Mouse (Mus musculus): ENCODE data around the gene Agtr1a. TPM values are rescaled to one million over a fixed set of nuclear protein-coding genes. Genes with fewer than 3 reads are reported as not detected.

The Agtr1a gene
- polyA plus RNA-seq, 1 experiment from 2014 or later: 1.6 TPM

GRCm38 (mm10) chr13:30365378-30365777 lies 29.1 kb downstream of the Agtr1a start:
- DNase-seq (ENCODE audit: low spot score): no peak
- no peak overlapping the region for H3K9ac ChIP-seq (ENCODE audit: low read length)
- no peak for TF ChIP-seq EP300 (optimal IDR thresholded peaks at IDR 0.05)
- TF ChIP-seq CTCF (IDR thresholded peaks at IDR 0.05; ENCODE audit: low read depth): no peak
- no peaks in the 10 kb centered on the region for H3K27me3 ChIP-seq (ENCODE audit: control insufficient read depth, insufficient read depth, low read length)
- no peak overlapping the region for H3K4me3 ChIP-seq (ENCODE audit: low read depth, low read length)
- no peaks in the 10 kb centered on the region for H3K36me3 ChIP-seq (ENCODE audit: control insufficient read depth, insufficient read depth, low read length)
- WGBS: 55% methylated on average over 2 of the region's 2 CpGs
- no peak overlapping the region for H3K4me2 ChIP-seq (replicated peaks; ENCODE audit: low read depth)
- no peaks in the 10 kb centered on the region for H3K4me1 ChIP-seq (replicated peaks; ENCODE audit: control insufficient read depth, insufficient read depth)
- H3K9me3 ChIP-seq (ENCODE audit: control insufficient read depth, low read length): no peaks in the 10 kb centered on the region
- ATAC-seq (ENCODE audit: low FRiP score, low TSS enrichment): no peak
- H3K27ac ChIP-seq (replicated peaks): no peak overlapping the region

GRCm38 (mm10) chr13:30368116-30368515 lies 31.9 kb downstream of the Agtr1a start:
- H3K9me3 ChIP-seq (ENCODE audit: control insufficient read depth, low read length): no peaks in the 10 kb centered on the region
- no peak overlapping the region for H3K4me3 ChIP-seq (ENCODE audit: low read depth, low read length)
- WGBS: 31% methylated on average over 8 of the region's 8 CpGs
- no peak overlapping the region for H3K4me2 ChIP-seq (replicated peaks; ENCODE audit: low read depth)
- H3K9ac ChIP-seq (ENCODE audit: low read length): no peak overlapping the region
- no peaks in the 10 kb centered on the region for H3K36me3 ChIP-seq (ENCODE audit: control insufficient read depth, insufficient read depth, low read length)
- H3K27me3 ChIP-seq (ENCODE audit: control insufficient read depth, insufficient read depth, low read length): no peaks in the 10 kb centered on the region
- ATAC-seq (ENCODE audit: low FRiP score, low TSS enrichment) (no peak), DNase-seq (ENCODE audit: low spot score) (no peak)
- no peaks in the 10 kb centered on the region for H3K4me1 ChIP-seq (replicated peaks; ENCODE audit: control insufficient read depth, insufficient read depth)
- no peak overlapping the region for H3K27ac ChIP-seq (replicated peaks)
- TF ChIP-seq CTCF (IDR thresholded peaks at IDR 0.05; ENCODE audit: low read depth) (no peak), EP300 (optimal IDR thresholded peaks at IDR 0.05) (no peak)

GRCm38 (mm10) chr13:30368746-30369145 lies 32.5 kb downstream of the Agtr1a start:
- Histone ChIP-seq H3K4me3 (ENCODE audit: low read depth, low read length) (no peak overlapping the region), H3K36me3 (ENCODE audit: control insufficient read depth, insufficient read depth, low read length) (no peaks in the 10 kb centered on the region), H3K9ac (ENCODE audit: low read length) (no peak overlapping the region), H3K27me3 (ENCODE audit: control insufficient read depth, insufficient read depth, low read length) (no peaks in the 10 kb centered on the region), H3K4me1 (replicated peaks; ENCODE audit: control insufficient read depth, insufficient read depth) (no peaks in the 10 kb centered on the region), H3K9me3 (ENCODE audit: control insufficient read depth, low read length) (no peaks in the 10 kb centered on the region), H3K27ac (replicated peaks) (no peak overlapping the region), H3K4me2 (replicated peaks; ENCODE audit: low read depth) (no peak overlapping the region)
- TF ChIP-seq CTCF (IDR thresholded peaks at IDR 0.05; ENCODE audit: low read depth): no peak
- no peak for TF ChIP-seq EP300 (optimal IDR thresholded peaks at IDR 0.05)
- whole genome bisulfite sequencing: 43% methylated on average over 2 of the region's 2 CpGs
- DNase-seq (ENCODE audit: low spot score) (no peak), ATAC-seq (ENCODE audit: low FRiP score, low TSS enrichment) (no peak)

GRCm38 (mm10) chr13:30378868-30379267 lies 42.6 kb downstream of the Agtr1a start:
- ATAC-seq (ENCODE audit: low FRiP score, low TSS enrichment) (no peak), DNase-seq (ENCODE audit: low spot score) (no peak)
- TF ChIP-seq CTCF (IDR thresholded peaks at IDR 0.05; ENCODE audit: low read depth) (no peak), EP300 (optimal IDR thresholded peaks at IDR 0.05) (no peak)
- no peaks in the 10 kb centered on the region for H3K9me3 ChIP-seq (ENCODE audit: control insufficient read depth, low read length)
- no peak overlapping the region for H3K27ac ChIP-seq (replicated peaks)
- WGBS: 84% methylated on average over 5 of the region's 5 CpGs
- H3K4me1 ChIP-seq (replicated peaks; ENCODE audit: control insufficient read depth, insufficient read depth): no peaks in the 10 kb centered on the region
- H3K4me3 ChIP-seq (ENCODE audit: low read depth, low read length): no peak overlapping the region
- H3K9ac ChIP-seq (ENCODE audit: low read length): no peak overlapping the region
- H3K4me2 ChIP-seq (replicated peaks; ENCODE audit: low read depth): no peak overlapping the region
- no peaks in the 10 kb centered on the region for H3K36me3 ChIP-seq (ENCODE audit: control insufficient read depth, insufficient read depth, low read length)
- no peaks in the 10 kb centered on the region for H3K27me3 ChIP-seq (ENCODE audit: control insufficient read depth, insufficient read depth, low read length)

GRCm38 (mm10) chr13:30385183-30385582 lies 48.9 kb downstream of the Agtr1a start:
- Histone ChIP-seq H3K4me3 (ENCODE audit: low read depth, low read length) (no peak overlapping the region), H3K4me1 (replicated peaks; ENCODE audit: control insufficient read depth, insufficient read depth) (no peaks in the 10 kb centered on the region), H3K4me2 (replicated peaks; ENCODE audit: low read depth) (no peak overlapping the region), H3K9me3 (ENCODE audit: control insufficient read depth, low read length) (no peaks in the 10 kb centered on the region), H3K27ac (replicated peaks) (no peak overlapping the region), H3K9ac (ENCODE audit: low read length) (no peak overlapping the region), H3K36me3 (ENCODE audit: control insufficient read depth, insufficient read depth, low read length) (no peaks in the 10 kb centered on the region), H3K27me3 (ENCODE audit: control insufficient read depth, insufficient read depth, low read length) (no peaks in the 10 kb centered on the region)
- 80% methylated on average over 6 of the region's 6 CpGs for WGBS
- no peak for DNase-seq (ENCODE audit: low spot score)
- TF ChIP-seq EP300 (optimal IDR thresholded peaks at IDR 0.05): no peak
- TF ChIP-seq CTCF (IDR thresholded peaks at IDR 0.05; ENCODE audit: low read depth): no peak
- no peak for ATAC-seq (ENCODE audit: low FRiP score, low TSS enrichment)

- Histone ChIP-seq H3K27ac (replicated peaks) (no peak overlapping the region), H3K4me1 (replicated peaks; ENCODE audit: control insufficient read depth, insufficient read depth) (no peaks in the 10 kb centered on the region), H3K9ac (ENCODE audit: low read length) (no peak overlapping the region), H3K9me3 (ENCODE audit: control insufficient read depth, low read length) (no peaks in the 10 kb centered on the region), H3K4me2 (replicated peaks; ENCODE audit: low read depth) (no peak overlapping the region), H3K4me3 (ENCODE audit: low read depth, low read length) (no peak overlapping the region), H3K27me3 (ENCODE audit: control insufficient read depth, insufficient read depth, low read length) (no peaks in the 10 kb centered on the region), H3K36me3 (ENCODE audit: control insufficient read depth, insufficient read depth, low read length) (no peaks in the 10 kb centered on the region)
- ATAC-seq (ENCODE audit: low FRiP score, low TSS enrichment) (no peak), DNase-seq (ENCODE audit: low spot score) (no peak)
- TF ChIP-seq EP300 (optimal IDR thresholded peaks at IDR 0.05) (no peak), CTCF (IDR thresholded peaks at IDR 0.05; ENCODE audit: low read depth) (no peak)
Measured at GRCm38 (mm10) chr13:30394123-30394522, 57.9 kb downstream of the Agtr1a start.

Measured in stomach, postnatal 0 days (tissue).